Mouse (Mus musculus): Measurements from ENCODE around the gene Trim29.

The Trim29 gene

GRCm38 (mm10) chr9:43315320-43315950 lies 4.8 kb downstream of the Trim29 start:
- no peak for DNase-seq

- no peak for DNase-seq
Observed at GRCm38 (mm10) chr9:43316466-43316865, 5.8 kb downstream of the Trim29 start.

- DNase-seq, result no peak
Observed at GRCm38 (mm10) chr9:43318661-43319060, 8.0 kb downstream of the Trim29 start.

- DNase-seq, result no peak
Observed at GRCm38 (mm10) chr9:43321951-43322350, 11.3 kb downstream of the Trim29 start.

DNA sequence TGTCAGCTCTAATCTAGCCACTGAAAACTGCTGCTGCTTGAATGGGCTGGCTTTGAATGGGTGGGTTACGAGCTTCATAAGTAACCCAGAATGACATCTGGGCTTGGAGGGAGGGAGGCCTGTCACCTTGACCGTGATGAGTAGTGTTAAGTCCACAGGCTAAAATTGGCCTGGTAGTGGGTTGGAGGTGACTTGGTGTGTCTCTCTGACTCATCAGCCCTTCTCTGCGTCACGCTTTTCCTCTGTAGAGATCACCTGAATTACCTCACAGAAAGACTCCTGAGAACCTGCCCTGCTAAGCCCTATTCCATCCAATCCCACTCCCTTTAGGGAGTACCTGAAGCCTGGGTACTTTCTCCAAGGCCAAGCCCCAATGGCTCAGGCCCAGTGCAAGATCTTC lies 12.0 kb downstream of the Trim29 start:
- DNase-seq, result no peak

DNA sequence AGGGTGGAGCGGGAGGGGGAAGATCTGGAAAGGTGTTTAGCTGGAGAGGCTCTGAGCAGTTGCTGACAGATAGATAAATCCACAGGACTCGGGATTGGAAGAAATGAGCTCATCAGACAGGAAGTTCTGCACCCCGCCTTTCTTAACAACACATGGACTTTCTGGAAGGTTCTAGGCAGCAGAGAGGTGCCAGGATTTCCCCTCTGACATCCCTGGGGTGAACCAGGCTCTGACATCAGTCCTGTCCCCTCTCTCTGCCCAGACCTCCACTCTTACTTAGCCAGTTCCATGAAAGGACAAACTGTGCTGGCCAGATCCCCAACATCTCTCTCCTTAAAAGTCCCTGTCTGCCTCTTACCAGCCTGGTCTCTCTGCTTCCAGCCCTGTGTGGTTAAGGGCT lies 14.8 kb downstream of the Trim29 start:
- DNase-seq, result no peak

DNA sequence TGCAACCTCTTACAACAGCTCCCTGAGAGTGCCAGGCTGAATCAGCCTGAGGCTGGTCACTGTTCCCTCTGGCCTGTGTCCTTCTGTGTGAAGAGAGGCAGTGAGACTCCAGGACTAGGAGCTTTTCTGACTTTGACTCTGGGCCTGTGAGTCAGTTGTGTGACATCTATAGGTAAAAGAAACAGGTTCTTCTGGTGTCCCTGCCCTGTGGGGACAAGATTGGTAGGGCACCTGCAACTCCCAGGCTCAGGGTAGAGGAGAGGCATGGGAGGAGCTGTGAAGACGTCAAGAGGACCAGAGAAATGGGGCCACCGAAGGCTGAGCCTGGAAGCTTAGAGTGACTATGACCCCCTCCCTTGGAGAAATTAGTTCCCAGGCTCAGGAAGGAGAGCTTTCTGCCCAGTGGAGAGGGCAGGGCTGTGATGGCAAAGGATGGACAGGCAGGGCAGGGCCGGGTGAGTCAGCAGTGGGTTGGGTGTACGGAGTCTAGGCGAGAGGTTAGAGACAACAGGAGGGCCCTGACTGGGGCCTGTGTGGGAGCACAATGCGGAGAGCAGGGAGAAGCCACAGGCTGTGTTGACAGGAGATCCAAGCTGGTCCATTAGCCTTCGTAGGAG lies 15.5 kb downstream of the Trim29 start:
- no peak for DNase-seq

- DNase-seq, result no peak
Observed at GRCm38 (mm10) chr9:43327182-43328129, 16.8 kb downstream of the Trim29 start.

- DNase-seq, result peak; percentile 51 to 58
Observed at GRCm38 (mm10) chr9:43330426-43330825, 19.8 kb downstream of the Trim29 start.

GRCm38 (mm10) chr9:43331476-43332471 lies 21.1 kb downstream of the Trim29 start:
- peak; percentile 77 to 83 for DNase-seq

DNA sequence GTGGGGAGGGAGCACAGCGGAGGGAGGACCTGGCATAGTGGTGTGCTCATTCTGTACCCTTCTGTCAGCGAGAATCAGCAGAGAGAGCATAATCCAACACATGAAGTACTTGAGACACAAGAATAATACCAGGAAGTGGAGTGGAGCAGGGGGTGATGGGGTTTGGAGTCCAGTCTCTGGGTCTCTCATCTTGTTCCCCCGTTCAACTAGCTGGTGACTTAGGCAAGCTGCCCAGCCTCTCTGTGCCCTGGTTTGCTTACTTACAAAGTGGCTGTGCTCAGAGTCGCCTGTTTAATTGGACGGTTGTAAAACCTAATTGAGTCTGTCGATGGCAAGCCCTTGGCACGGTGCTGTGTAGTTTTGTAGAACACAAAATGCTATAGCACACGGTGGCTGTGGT lies 23.8 kb downstream of the Trim29 start:
- DNase-seq, result no peak

DNA sequence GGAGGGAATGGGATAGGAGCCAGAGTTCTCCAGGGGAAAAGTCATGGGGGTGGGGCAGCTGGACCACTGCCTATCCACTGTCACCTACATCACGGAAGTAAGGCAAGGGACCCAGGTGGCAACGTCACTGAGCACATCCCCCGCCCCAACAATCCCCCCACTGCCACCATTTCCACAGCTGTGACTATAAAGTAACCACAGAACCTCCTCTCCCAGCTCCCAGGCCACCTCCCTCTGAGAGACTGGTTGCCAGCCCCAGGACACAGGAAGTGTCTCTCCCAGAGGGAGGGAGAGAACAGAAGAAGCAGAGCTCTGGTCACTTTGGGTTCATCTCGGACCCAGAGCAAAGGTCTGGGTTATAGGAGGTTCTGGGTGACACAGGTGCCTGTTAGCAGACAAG lies 27.0 kb downstream of the Trim29 start:
- no peak for DNase-seq

- DNase-seq, result no peak
Observed at GRCm38 (mm10) chr9:43338067-43338466, 27.4 kb downstream of the Trim29 start.

DNA sequence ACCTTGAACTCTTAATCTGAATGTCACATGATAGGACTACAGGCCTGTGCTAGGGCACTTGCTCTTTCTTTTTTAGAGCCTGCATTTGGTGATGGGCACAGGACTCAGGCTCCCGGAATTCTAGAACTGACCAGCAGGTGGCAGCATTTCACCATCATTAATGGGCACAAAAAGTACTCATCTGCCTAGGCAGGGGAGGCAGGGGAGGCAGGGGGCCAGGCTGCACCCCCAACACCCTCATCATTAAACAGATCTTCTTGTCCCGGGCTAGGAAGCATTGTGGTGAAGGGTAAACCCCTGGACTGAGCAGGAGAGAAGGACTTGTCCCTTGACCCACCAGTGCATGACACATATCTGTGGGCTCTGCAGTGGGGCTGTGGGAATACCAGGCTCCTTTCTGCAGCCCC lies 29.0 kb downstream of the Trim29 start:
- DNase-seq, result peak; percentile 76 to 85

GRCm38 (mm10) chr9:43350089-43350488 lies 39.4 kb downstream of the Trim29 start:
- DNase-seq, result no peak

- no peak for DNase-seq
Observed at GRCm38 (mm10) chr9:43351015-43351414, 40.4 kb downstream of the Trim29 start.

DNA sequence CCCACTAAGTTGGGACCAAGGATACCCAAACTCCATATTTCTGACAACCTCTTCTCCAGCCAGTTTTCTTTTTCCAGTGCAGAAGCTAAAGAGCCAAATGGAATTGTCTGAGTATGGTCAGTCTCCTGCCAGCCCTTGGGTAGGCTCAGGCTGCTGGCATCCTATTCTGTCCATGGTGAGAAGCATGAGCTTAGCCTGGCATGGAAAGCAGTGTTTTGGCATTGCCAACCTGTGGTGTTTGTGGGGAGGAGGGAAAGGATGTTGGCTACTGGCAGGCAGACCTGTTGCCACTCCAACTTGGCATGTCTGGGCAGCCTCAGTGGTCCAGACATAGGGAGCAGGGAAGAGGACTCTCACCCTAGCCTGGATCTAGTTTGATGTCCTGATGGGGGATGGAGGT lies 46.4 kb downstream of the Trim29 start:
- no peak for DNase-seq

DNA sequence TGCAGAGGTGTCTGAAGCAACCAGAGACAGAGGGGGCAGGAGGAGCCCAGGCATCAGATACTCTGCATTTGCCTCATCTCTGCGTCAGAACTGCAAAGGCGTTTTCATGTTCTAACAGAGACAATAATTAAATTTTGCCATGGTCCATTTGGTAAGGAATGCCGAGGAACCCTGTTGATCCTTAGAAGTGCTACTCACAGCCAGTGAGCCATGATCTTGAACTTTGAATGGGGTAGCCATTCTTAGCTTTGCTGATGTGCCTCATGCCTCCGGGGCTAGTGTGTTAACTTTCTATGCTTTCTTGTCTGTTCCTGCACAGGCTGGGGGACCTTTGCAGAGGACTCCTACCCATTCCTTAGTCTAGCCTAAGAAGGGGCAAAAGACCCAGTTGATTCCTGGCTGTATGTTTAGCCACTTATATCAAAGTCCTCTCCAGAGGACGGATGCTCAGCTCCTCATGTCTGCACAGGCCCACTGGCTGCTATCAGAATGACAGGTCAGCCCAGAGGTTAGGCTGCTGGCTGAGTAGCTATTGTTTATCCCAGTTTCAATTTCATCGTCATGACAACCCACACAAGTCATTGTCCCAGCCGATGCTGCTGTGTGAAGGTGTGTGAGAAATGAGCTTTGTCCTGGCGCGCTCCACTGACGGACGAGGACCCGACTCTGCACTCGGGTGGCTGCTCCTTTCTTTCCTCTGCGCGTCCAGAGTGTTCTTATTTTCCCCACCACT lies 48.1 kb downstream of the Trim29 start:
- no peak for DNase-seq

DNA sequence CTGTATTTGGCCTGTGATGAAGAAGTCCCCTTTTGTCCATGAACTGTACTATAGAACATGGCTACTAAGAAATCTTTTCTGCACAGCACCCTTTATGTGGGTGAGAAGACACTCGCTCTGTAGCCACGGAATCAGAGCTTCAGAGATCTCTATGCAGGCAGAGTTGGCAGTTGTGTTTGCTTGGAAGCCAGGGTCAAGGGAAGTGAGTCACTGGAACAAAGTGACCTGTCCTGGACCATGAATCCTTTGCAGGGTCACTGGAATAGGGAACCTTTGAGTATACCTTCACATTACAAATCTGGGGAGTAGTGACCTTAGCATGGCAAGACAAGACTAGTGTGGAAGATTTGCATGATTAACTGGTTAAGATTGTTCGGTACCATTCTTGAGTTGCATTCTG lies 58.1 kb downstream of the Trim29 start:
- no peak for DNase-seq

DNA sequence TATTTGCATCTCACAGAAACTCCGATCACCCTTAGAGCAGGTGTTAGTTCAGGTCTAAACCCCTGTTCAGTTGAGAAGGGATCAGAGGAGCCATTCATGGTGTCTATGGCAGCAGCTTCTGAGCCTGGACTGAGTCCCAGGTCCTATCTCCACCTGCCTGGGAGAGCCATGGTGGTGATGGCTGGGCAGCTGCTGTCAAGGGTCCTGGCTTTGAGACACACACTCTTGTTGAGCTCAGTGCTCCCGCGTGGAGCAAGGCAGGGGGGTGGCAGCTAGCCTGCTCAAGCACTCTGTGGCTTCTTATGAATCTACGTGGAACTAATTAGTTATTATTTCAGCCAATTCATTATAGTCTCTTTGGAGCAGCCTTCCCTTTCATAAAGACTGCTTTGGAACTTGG lies 73.2 kb downstream of the Trim29 start:
- DNase-seq, result no peak

DNA sequence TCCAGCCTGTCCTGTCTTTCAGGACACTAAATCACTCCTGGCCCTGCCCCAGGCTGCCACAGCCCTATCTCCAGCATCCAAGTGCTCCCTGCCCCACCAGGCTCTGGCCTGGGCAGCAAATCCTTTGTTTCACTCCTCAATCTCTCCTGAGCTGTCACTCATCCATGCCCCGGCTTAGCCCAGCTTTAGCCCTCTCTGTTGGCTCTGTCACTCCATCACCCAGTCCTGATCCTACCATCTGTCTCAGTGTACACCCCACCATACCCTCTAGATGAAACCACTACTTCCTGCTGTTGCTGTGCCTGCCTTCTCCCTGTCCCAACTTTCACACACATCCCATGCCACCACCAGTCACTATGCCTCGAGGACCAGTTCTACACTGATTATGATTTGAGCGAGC lies 73.8 kb downstream of the Trim29 start:
- DNase-seq, result no peak

Measured in cerebellum, postnatal 36 days (tissue).